Mouse (Mus musculus): ENCODE measurements at regions not wholly inside any gene's neighbourhood (a gene's known extent, or its start where the extent isn't known, plus 50 kb on each side); places are given as distances from the start of the nearest gene placed in this dataset.

DNA sequence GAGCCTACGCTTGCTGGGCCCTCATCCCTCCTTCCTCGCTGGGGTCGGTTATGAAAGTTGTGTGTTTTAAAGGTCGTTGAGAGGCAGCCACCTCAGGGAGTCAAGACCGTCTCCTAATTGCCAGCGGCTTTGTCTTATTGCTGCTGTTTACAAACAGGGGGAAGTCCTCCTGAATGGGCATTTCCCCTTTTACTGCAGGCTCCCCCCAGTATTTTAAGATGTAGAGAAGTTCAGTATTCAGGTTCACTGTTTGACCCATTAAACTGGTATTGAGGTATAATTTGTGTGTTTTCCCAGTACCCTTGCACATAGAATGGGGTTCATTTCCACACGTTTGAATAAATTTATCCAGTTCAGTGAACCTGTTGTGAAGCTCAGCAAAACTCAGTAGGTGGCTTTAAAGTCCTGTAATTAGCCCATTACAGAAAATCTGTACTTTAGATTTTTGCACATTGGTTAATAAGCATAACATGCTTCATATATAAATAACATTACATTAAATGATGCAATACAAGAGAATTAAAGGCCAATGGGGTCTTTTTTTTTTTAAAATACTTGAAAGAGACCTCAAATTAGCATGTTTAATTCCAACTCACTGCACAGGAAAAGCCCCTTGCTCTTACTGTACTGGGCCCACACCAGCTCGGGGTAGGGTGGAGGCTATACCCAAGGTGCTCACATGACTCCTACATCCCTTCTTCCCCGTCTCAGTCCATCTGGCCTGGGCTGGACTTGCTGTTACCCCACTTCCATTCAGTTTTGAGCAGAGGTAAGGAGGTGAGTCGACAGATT, 63.7 kb downstream of the Nkx2-1 start:
- Histone ChIP-seq H3K4me1 (ENCODE audit: control insufficient read depth in 2 of 2, insufficient read depth in 2 of 2, low read length in 2 of 2) (no peaks in the 10 kb centered on the region), H3K36me3 (ENCODE audit: control insufficient read depth, insufficient read depth, low read length) (no peaks in the 10 kb centered on the region), H3K9ac (ENCODE audit: low read length) (no peak overlapping the region), H3K4me3 (ENCODE audit: control insufficient read depth in 1 of 2, insufficient read depth in 1 of 2, low read depth in 1 of 2, low read length in 2 of 2) (no peak overlapping the region), H3K27ac (replicated peaks in 1 of 2; ENCODE audit: control insufficient read depth in 1 of 2, insufficient read depth in 1 of 2, low read depth in 2 of 2, low read length in 2 of 2) (no peak overlapping the region), H3K27me3 (ENCODE audit: control insufficient read depth, insufficient read depth, low read length) (no peaks in the 10 kb centered on the region), H3K9me3 (ENCODE audit: control insufficient read depth, low read length) (no peaks in the 10 kb centered on the region), H3K4me2 (ENCODE audit: low read length) (no peak overlapping the region)
- no peak for ATAC-seq (ENCODE audit: insufficient number of reproducible peaks, insufficient read depth, low FRiP score, low read depth)
- WGBS, result 71% methylated on average over 10 of the region's 10 CpGs

- no peak overlapping the region for H3K27ac ChIP-seq (replicated peaks in 1 of 2; ENCODE audit: control insufficient read depth in 1 of 2, insufficient read depth in 1 of 2, low read depth in 2 of 2, low read length in 2 of 2)
- no peaks in the 10 kb centered on the region for H3K9me3 ChIP-seq (ENCODE audit: control insufficient read depth, low read length)
- no peaks in the 10 kb centered on the region for H3K36me3 ChIP-seq (ENCODE audit: control insufficient read depth, insufficient read depth, low read length)
- H3K27me3 ChIP-seq (ENCODE audit: control insufficient read depth, insufficient read depth, low read length), result no peaks in the 10 kb centered on the region
- no peak for ATAC-seq (ENCODE audit: insufficient number of reproducible peaks, insufficient read depth, low FRiP score, low read depth)
- 75% methylated on average over 10 of the region's 10 CpGs for WGBS
- no peak overlapping the region for H3K9ac ChIP-seq (ENCODE audit: low read length)
- H3K4me3 ChIP-seq (ENCODE audit: control insufficient read depth in 1 of 2, insufficient read depth in 1 of 2, low read depth in 1 of 2, low read length in 2 of 2), result no peak overlapping the region
- H3K4me1 ChIP-seq (ENCODE audit: control insufficient read depth in 2 of 2, insufficient read depth in 2 of 2, low read length in 2 of 2), result no peaks in the 10 kb centered on the region
- no peak overlapping the region for H3K4me2 ChIP-seq (ENCODE audit: low read length)
These were observed 65.7 kb downstream of the Nkx2-1 start for GRCm38 (mm10) chr12:56470932-56471500.

DNA sequence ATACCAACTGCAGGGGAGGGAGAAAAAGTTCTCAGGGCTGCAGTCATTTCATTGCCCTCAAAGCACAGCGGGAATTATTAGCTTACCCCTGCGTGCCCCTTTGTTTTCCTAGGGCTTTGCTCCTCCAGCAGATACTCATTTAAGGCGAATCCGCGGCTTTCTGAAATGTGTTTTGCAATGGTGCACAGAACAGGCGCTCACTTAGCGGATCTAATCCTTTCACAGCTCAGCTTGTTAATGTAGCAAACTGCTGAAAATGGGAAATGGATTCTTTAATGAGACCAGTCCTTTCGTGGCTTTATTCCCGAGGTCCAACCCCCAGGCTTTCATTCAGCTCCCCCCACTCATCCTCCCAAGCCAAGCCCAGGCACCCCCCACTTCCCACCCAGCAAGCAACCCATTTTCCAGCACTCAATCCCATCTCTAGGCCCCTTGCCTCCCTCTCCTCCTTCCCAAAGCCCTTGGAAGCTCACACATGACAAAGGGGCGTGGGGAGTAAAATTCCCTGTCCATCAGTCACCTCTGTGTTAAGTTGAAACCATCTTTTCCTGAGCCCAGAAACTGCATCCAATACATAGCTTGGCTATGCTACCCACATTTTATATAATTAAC, 77.1 kb downstream of the Nkx2-1 start:
- no peak for ATAC-seq (ENCODE audit: insufficient number of reproducible peaks, insufficient read depth, low FRiP score, low read depth)
- Histone ChIP-seq H3K9me3 (ENCODE audit: control insufficient read depth, low read length) (no peaks in the 10 kb centered on the region), H3K4me3 (ENCODE audit: control insufficient read depth in 1 of 2, insufficient read depth in 1 of 2, low read depth in 1 of 2, low read length in 2 of 2) (peak overlapping the region; percentile 17 to 24; a peak in 3 of 4 replicates), H3K9ac (ENCODE audit: low read length) (no peak overlapping the region), H3K4me2 (ENCODE audit: low read length) (peak overlapping the region; percentile 56), H3K27me3 (ENCODE audit: control insufficient read depth, insufficient read depth, low read length) (0 out of 2 replicates have a peak, but pooled peaks cover 3% of the 10 kb centered on the region), H3K4me1 (ENCODE audit: control insufficient read depth in 2 of 2, insufficient read depth in 2 of 2, low read length in 2 of 2) (no peaks in the 10 kb centered on the region), H3K36me3 (ENCODE audit: control insufficient read depth, insufficient read depth, low read length) (no peaks in the 10 kb centered on the region), H3K27ac (replicated peaks in 1 of 2; ENCODE audit: control insufficient read depth in 1 of 2, insufficient read depth in 1 of 2, low read depth in 2 of 2, low read length in 2 of 2) (no peak overlapping the region)
- WGBS, result 11% methylated on average over 10 of the region's 10 CpGs

GRCm38 (mm10) chr12:56458665-56459507, 77.8 kb downstream of the Nkx2-1 start:
- H3K4me3 ChIP-seq (ENCODE audit: control insufficient read depth in 1 of 2, insufficient read depth in 1 of 2, low read depth in 1 of 2, low read length in 2 of 2), result peak overlapping the region; percentile 17 to 24; a peak in 3 of 4 replicates
- 18% methylated on average over 16 of the region's 16 CpGs for WGBS
- no peak overlapping the region for H3K9ac ChIP-seq (ENCODE audit: low read length)
- peak overlapping the region; percentile 56 for H3K4me2 ChIP-seq (ENCODE audit: low read length)
- no peak for ATAC-seq (ENCODE audit: insufficient number of reproducible peaks, insufficient read depth, low FRiP score, low read depth)
- H3K36me3 ChIP-seq (ENCODE audit: control insufficient read depth, insufficient read depth, low read length), result no peaks in the 10 kb centered on the region
- H3K27me3 ChIP-seq (ENCODE audit: control insufficient read depth, insufficient read depth, low read length), result 0 out of 2 replicates have a peak, but pooled peaks cover 3% of the 10 kb centered on the region
- H3K9me3 ChIP-seq (ENCODE audit: control insufficient read depth, low read length), result no peaks in the 10 kb centered on the region
- no peaks in the 10 kb centered on the region for H3K4me1 ChIP-seq (ENCODE audit: control insufficient read depth in 2 of 2, insufficient read depth in 2 of 2, low read length in 2 of 2)
- H3K27ac ChIP-seq (replicated peaks in 1 of 2; ENCODE audit: control insufficient read depth in 1 of 2, insufficient read depth in 1 of 2, low read depth in 2 of 2, low read length in 2 of 2), result no peak overlapping the region

GRCm38 (mm10) chr12:56457951-56458350, 78.8 kb downstream of the Nkx2-1 start:
- ATAC-seq (ENCODE audit: insufficient number of reproducible peaks, insufficient read depth, low FRiP score, low read depth), result no peak
- H3K4me2 ChIP-seq (ENCODE audit: low read length), result no peak overlapping the region
- H3K27ac ChIP-seq (replicated peaks in 1 of 2; ENCODE audit: control insufficient read depth in 1 of 2, insufficient read depth in 1 of 2, low read depth in 2 of 2, low read length in 2 of 2), result no peak overlapping the region
- H3K27me3 ChIP-seq (ENCODE audit: control insufficient read depth, insufficient read depth, low read length), result 0 out of 2 replicates have a peak, but pooled peaks cover 3% of the 10 kb centered on the region
- 55% methylated on average over 5 of the region's 5 CpGs for WGBS
- H3K9ac ChIP-seq (ENCODE audit: low read length), result no peak overlapping the region
- no peaks in the 10 kb centered on the region for H3K9me3 ChIP-seq (ENCODE audit: control insufficient read depth, low read length)
- no peak overlapping the region for H3K4me3 ChIP-seq (ENCODE audit: control insufficient read depth in 1 of 2, insufficient read depth in 1 of 2, low read depth in 1 of 2, low read length in 2 of 2)
- H3K4me1 ChIP-seq (ENCODE audit: control insufficient read depth in 2 of 2, insufficient read depth in 2 of 2, low read length in 2 of 2), result no peaks in the 10 kb centered on the region
- no peaks in the 10 kb centered on the region for H3K36me3 ChIP-seq (ENCODE audit: control insufficient read depth, insufficient read depth, low read length)

DNA sequence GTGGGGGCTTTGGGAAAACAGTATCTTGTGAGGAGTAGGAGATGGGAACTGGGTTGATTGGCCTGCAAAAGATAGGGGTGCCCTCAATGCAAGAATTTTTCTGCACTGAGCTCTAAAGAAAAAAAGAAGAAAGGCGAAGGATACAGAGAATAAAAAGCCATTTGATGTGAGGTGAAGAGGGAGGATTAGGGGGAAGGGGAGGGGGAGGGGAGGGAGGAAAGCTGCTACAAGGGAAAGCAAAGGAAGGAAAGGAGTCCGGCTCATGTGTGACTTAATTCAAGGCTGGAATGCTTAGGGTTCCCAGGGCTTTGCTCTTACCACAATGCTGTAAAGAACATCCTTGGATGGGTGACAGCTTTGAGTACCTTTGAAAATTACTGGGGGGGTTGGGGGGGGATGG, 79.4 kb downstream of the Nkx2-1 start:
- no peak overlapping the region for H3K4me3 ChIP-seq (ENCODE audit: control insufficient read depth in 1 of 2, insufficient read depth in 1 of 2, low read depth in 1 of 2, low read length in 2 of 2)
- no peak overlapping the region for H3K4me2 ChIP-seq (ENCODE audit: low read length)
- 29% methylated on average over 2 of the region's 2 CpGs for WGBS

GRCm38 (mm10) chr12:56450261-56450660, 86.4 kb downstream of the Nkx2-1 start:
- WGBS, result 66% methylated on average over 2 of the region's 2 CpGs

More for the DNA sequence above, 79.4 kb downstream of the Nkx2-1 start:
- no peaks in the 10 kb centered on the region for H3K36me3 ChIP-seq (ENCODE audit: control insufficient read depth, insufficient read depth, low read length)
- H3K27ac ChIP-seq (replicated peaks in 1 of 2; ENCODE audit: control insufficient read depth in 1 of 2, insufficient read depth in 1 of 2, low read depth in 2 of 2, low read length in 2 of 2), result no peak overlapping the region
- no peaks in the 10 kb centered on the region for H3K9me3 ChIP-seq (ENCODE audit: control insufficient read depth, low read length)
- H3K9ac ChIP-seq (ENCODE audit: low read length), result no peak overlapping the region
- no peak for ATAC-seq (ENCODE audit: insufficient number of reproducible peaks, insufficient read depth, low FRiP score, low read depth)
- no peaks in the 10 kb centered on the region for H3K4me1 ChIP-seq (ENCODE audit: control insufficient read depth in 2 of 2, insufficient read depth in 2 of 2, low read length in 2 of 2)
- 0 out of 2 replicates have a peak, but pooled peaks cover 3% of the 10 kb centered on the region for H3K27me3 ChIP-seq (ENCODE audit: control insufficient read depth, insufficient read depth, low read length)

More at GRCm38 (mm10) chr12:56450261-56450660, 86.4 kb downstream of the Nkx2-1 start:
- no peak overlapping the region for H3K4me2 ChIP-seq (ENCODE audit: low read length)
- no peak overlapping the region for H3K4me3 ChIP-seq (ENCODE audit: control insufficient read depth in 1 of 2, insufficient read depth in 1 of 2, low read depth in 1 of 2, low read length in 2 of 2)
- no peaks in the 10 kb centered on the region for H3K36me3 ChIP-seq (ENCODE audit: control insufficient read depth, insufficient read depth, low read length)
- ATAC-seq (ENCODE audit: insufficient number of reproducible peaks, insufficient read depth, low FRiP score, low read depth), result no peak
- H3K27me3 ChIP-seq (ENCODE audit: control insufficient read depth, insufficient read depth, low read length), result no peaks in the 10 kb centered on the region
- H3K4me1 ChIP-seq (ENCODE audit: control insufficient read depth in 2 of 2, insufficient read depth in 2 of 2, low read length in 2 of 2), result no peaks in the 10 kb centered on the region
- no peak overlapping the region for H3K9ac ChIP-seq (ENCODE audit: low read length)
- no peaks in the 10 kb centered on the region for H3K9me3 ChIP-seq (ENCODE audit: control insufficient read depth, low read length)
- no peak overlapping the region for H3K27ac ChIP-seq (replicated peaks in 1 of 2; ENCODE audit: control insufficient read depth in 1 of 2, insufficient read depth in 1 of 2, low read depth in 2 of 2, low read length in 2 of 2)
